Mouse (Mus musculus): ENCODE data around the gene Cutc. TPM values are rescaled to one million over a fixed set of nuclear protein-coding genes. Genes with fewer than 3 reads are reported as not detected.

The Cutc gene
- polyA plus RNA-seq (2014; fragmentation: Nextera tagmentation; extraction: Ambion mirVana): 7.6 and 10.6 TPM in 2 replicates

- Histone ChIP-seq H3K27ac (replicated peaks; ENCODE audit: low read depth, low read length) (peak within 1 kb of the TSS; percentile 95), H3K9me3 (ENCODE audit: control insufficient read depth, low read length) (no peaks in the 10 kb centered on the region), H3K9ac (replicated peaks; ENCODE audit: low read length) (peak within 1 kb of the TSS; percentile 68), H3K27me3 (ENCODE audit: control insufficient read depth, insufficient read depth, low read length) (no peaks in the 10 kb centered on the region), H3K4me2 (ENCODE audit: low read length) (peak within 1 kb of the TSS; percentile 67), H3K36me3 (ENCODE audit: control insufficient read depth, insufficient read depth, low read length) (peaks cover 20% of the 10 kb centered on the region), H3K4me1 (ENCODE audit: control insufficient read depth, insufficient read depth, low read length) (no peaks in the 10 kb centered on the region), H3K4me3 (replicated peaks; ENCODE audit: low read depth, low read length) (peak within 1 kb of the TSS; percentile 65)
- DNase-seq (peak; percentile 100), ATAC-seq (ENCODE audit: low FRiP score, low TSS enrichment) (peak; percentile 95)
- under 1% methylated on average over 62 of the region's 62 CpGs for WGBS
These were observed at the start of gene Cutc, which contains the start of gene Cox15 for GRCm38 (mm10) chr19:43752489-43753225. TSS of gene Cutc (plus strand) at chr19:43752996. TSS of gene Cox15 (minus strand) at chr19:43753000.

- H3K9me3 ChIP-seq (ENCODE audit: control insufficient read depth, low read length): no peaks in the 10 kb centered on the region
- no peak for ATAC-seq (ENCODE audit: low FRiP score, low TSS enrichment)
- no peaks in the 10 kb centered on the region for H3K27me3 ChIP-seq (ENCODE audit: control insufficient read depth, insufficient read depth, low read length)
- no peaks in the 10 kb centered on the region for H3K4me1 ChIP-seq (ENCODE audit: control insufficient read depth, insufficient read depth, low read length)
- H3K4me2 ChIP-seq (ENCODE audit: low read length): no peak overlapping the region
- no peak overlapping the region for H3K4me3 ChIP-seq (replicated peaks; ENCODE audit: low read depth, low read length)
- H3K36me3 ChIP-seq (ENCODE audit: control insufficient read depth, insufficient read depth, low read length): peaks cover 62% of the 10 kb centered on the region
- 94% methylated on average over 11 of the region's 11 CpGs for WGBS
- no peak for DNase-seq
- no peak overlapping the region for H3K27ac ChIP-seq (replicated peaks; ENCODE audit: low read depth, low read length)
- no peak overlapping the region for H3K9ac ChIP-seq (replicated peaks; ENCODE audit: low read length)
These were observed 48.6 kb upstream of the Cutc start for GRCm38 (mm10) chr19:43704211-43704610.

- 93% methylated on average over 17 of the region's 17 CpGs for WGBS
- Histone ChIP-seq H3K4me1 (ENCODE audit: control insufficient read depth, insufficient read depth, low read length) (no peaks in the 10 kb centered on the region), H3K4me2 (ENCODE audit: low read length) (no peak overlapping the region), H3K9ac (replicated peaks; ENCODE audit: low read length) (no peak overlapping the region), H3K27me3 (ENCODE audit: control insufficient read depth, insufficient read depth, low read length) (no peaks in the 10 kb centered on the region), H3K27ac (replicated peaks; ENCODE audit: low read depth, low read length) (no peak overlapping the region), H3K4me3 (replicated peaks; ENCODE audit: low read depth, low read length) (no peak overlapping the region), H3K9me3 (ENCODE audit: control insufficient read depth, low read length) (no peaks in the 10 kb centered on the region), H3K36me3 (ENCODE audit: control insufficient read depth, insufficient read depth, low read length) (peaks cover 59% of the 10 kb centered on the region)
- ATAC-seq (ENCODE audit: low FRiP score, low TSS enrichment): no peak
- no peak for DNase-seq
These were observed 47.9 kb upstream of the Cutc start for GRCm38 (mm10) chr19:43704787-43705497.

GRCm38 (mm10) chr19:43708206-43708605 is 44.6 kb upstream of the Cutc start:
- no peaks in the 10 kb centered on the region for H3K4me1 ChIP-seq (ENCODE audit: control insufficient read depth, insufficient read depth, low read length)
- no peak overlapping the region for H3K4me3 ChIP-seq (replicated peaks; ENCODE audit: low read depth, low read length)
- DNase-seq: no peak
- WGBS: 92% methylated on average over 7 of the region's 7 CpGs
- ATAC-seq (ENCODE audit: low FRiP score, low TSS enrichment): no peak
- H3K4me2 ChIP-seq (ENCODE audit: low read length): no peak overlapping the region
- H3K9ac ChIP-seq (replicated peaks; ENCODE audit: low read length): no peak overlapping the region
- no peaks in the 10 kb centered on the region for H3K27me3 ChIP-seq (ENCODE audit: control insufficient read depth, insufficient read depth, low read length)
- peaks cover 52% of the 10 kb centered on the region for H3K36me3 ChIP-seq (ENCODE audit: control insufficient read depth, insufficient read depth, low read length)
- H3K9me3 ChIP-seq (ENCODE audit: control insufficient read depth, low read length): no peaks in the 10 kb centered on the region
- no peak overlapping the region for H3K27ac ChIP-seq (replicated peaks; ENCODE audit: low read depth, low read length)

GRCm38 (mm10) chr19:43709317-43709716 is 43.5 kb upstream of the Cutc start:
- Histone ChIP-seq H3K27ac (replicated peaks; ENCODE audit: low read depth, low read length) (no peak overlapping the region), H3K36me3 (ENCODE audit: control insufficient read depth, insufficient read depth, low read length) (peaks cover 50% of the 10 kb centered on the region), H3K9me3 (ENCODE audit: control insufficient read depth, low read length) (no peaks in the 10 kb centered on the region), H3K4me2 (ENCODE audit: low read length) (no peak overlapping the region), H3K4me3 (replicated peaks; ENCODE audit: low read depth, low read length) (no peak overlapping the region), H3K9ac (replicated peaks; ENCODE audit: low read length) (no peak overlapping the region), H3K27me3 (ENCODE audit: control insufficient read depth, insufficient read depth, low read length) (no peaks in the 10 kb centered on the region), H3K4me1 (ENCODE audit: control insufficient read depth, insufficient read depth, low read length) (no peaks in the 10 kb centered on the region)
- DNase-seq (peak; percentile 18), ATAC-seq (ENCODE audit: low FRiP score, low TSS enrichment) (no peak)
- 63% methylated on average over 8 of the region's 8 CpGs for WGBS

GRCm38 (mm10) chr19:43711159-43711916 is 41.5 kb upstream of the Cutc start:
- Histone ChIP-seq H3K36me3 (ENCODE audit: control insufficient read depth, insufficient read depth, low read length) (peaks cover 37% of the 10 kb centered on the region), H3K27ac (replicated peaks; ENCODE audit: low read depth, low read length) (no peak overlapping the region), H3K9ac (replicated peaks; ENCODE audit: low read length) (no peak overlapping the region), H3K4me3 (replicated peaks; ENCODE audit: low read depth, low read length) (no peak overlapping the region), H3K4me2 (ENCODE audit: low read length) (no peak overlapping the region), H3K27me3 (ENCODE audit: control insufficient read depth, insufficient read depth, low read length) (no peaks in the 10 kb centered on the region), H3K9me3 (ENCODE audit: control insufficient read depth, low read length) (no peaks in the 10 kb centered on the region), H3K4me1 (ENCODE audit: control insufficient read depth, insufficient read depth, low read length) (no peaks in the 10 kb centered on the region)
- DNase-seq (no peak), ATAC-seq (ENCODE audit: low FRiP score, low TSS enrichment) (no peak)
- 61% methylated on average over 22 of the region's 22 CpGs for WGBS

GRCm38 (mm10) chr19:43711971-43712370 is 40.8 kb upstream of the Cutc start:
- H3K4me3 ChIP-seq (replicated peaks; ENCODE audit: low read depth, low read length): no peak overlapping the region
- ATAC-seq (ENCODE audit: low FRiP score, low TSS enrichment) (no peak), DNase-seq (no peak)
- peaks cover 34% of the 10 kb centered on the region for H3K36me3 ChIP-seq (ENCODE audit: control insufficient read depth, insufficient read depth, low read length)
- H3K4me1 ChIP-seq (ENCODE audit: control insufficient read depth, insufficient read depth, low read length): no peaks in the 10 kb centered on the region
- H3K9me3 ChIP-seq (ENCODE audit: control insufficient read depth, low read length): no peaks in the 10 kb centered on the region
- 76% methylated on average over 5 of the region's 5 CpGs for WGBS
- no peak overlapping the region for H3K9ac ChIP-seq (replicated peaks; ENCODE audit: low read length)
- H3K27me3 ChIP-seq (ENCODE audit: control insufficient read depth, insufficient read depth, low read length): no peaks in the 10 kb centered on the region
- H3K27ac ChIP-seq (replicated peaks; ENCODE audit: low read depth, low read length): no peak overlapping the region
- H3K4me2 ChIP-seq (ENCODE audit: low read length): no peak overlapping the region

GRCm38 (mm10) chr19:43720061-43720460 is 32.7 kb upstream of the Cutc start:
- 95% methylated on average over 11 of the region's 11 CpGs for WGBS

More at GRCm38 (mm10) chr19:43720061-43720460, 32.7 kb upstream of the Cutc start:
- Histone ChIP-seq H3K27me3 (ENCODE audit: control insufficient read depth, insufficient read depth, low read length) (no peaks in the 10 kb centered on the region), H3K27ac (replicated peaks; ENCODE audit: low read depth, low read length) (no peak overlapping the region), H3K4me3 (replicated peaks; ENCODE audit: low read depth, low read length) (no peak overlapping the region), H3K4me2 (ENCODE audit: low read length) (no peak overlapping the region), H3K36me3 (ENCODE audit: control insufficient read depth, insufficient read depth, low read length) (peaks cover 60% of the 10 kb centered on the region), H3K4me1 (ENCODE audit: control insufficient read depth, insufficient read depth, low read length) (no peaks in the 10 kb centered on the region), H3K9me3 (ENCODE audit: control insufficient read depth, low read length) (no peaks in the 10 kb centered on the region), H3K9ac (replicated peaks; ENCODE audit: low read length) (no peak overlapping the region)
- DNase-seq (no peak), ATAC-seq (ENCODE audit: low FRiP score, low TSS enrichment) (no peak)
